Mouse (Mus musculus) mature B cell (primary cell): ENCODE results near the gene Cacna1c.

Experiments
- in situ Hi-C: fragments of 300-500 bp; cut with MboI; formaldehyde crosslinking; loops from 2 replicates; pipeline ENCODE4 v1.14.3; 2019

The Cacna1c gene

DNA sequence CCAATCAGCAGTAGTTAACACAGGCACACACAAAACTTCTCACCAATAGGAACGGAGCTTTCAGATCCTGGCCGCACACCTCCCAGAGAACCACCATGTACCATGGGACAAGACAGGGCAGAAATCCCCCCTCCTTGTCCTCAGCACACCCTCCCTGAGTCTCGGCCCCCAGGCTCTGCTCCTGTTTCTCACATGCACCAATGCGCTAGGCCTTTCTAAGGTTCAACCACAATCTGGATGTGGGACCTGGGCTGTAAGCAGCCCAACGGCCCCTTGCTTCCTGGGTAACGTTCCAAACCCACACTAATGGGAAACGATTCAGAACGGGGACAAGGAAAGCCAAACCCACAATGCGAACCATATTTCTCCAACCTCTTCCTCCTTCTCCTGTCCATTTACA, 237.7 kb downstream of the Cacna1c start:
- in situ Hi-C loops, result no loop called here

DNA sequence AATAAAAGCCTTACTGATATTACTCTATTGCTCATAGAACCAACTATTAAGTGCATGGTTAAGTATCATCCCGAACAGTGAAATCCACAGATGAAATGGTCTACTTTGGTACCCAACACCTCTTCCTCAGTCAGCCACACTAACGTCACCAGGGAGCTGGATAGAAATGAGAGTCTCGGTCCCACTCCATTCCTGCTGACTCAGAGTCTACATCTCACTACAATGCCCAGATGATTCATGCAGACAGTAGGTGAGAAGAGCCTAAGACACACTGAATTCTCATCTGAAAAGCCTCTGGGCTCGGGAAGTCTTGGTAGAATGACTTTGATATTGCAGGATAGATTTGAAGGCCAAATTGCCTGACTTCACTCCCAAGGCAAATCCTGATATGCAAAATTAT, 240.0 kb downstream of the Cacna1c start:
- in situ Hi-C loops, result no loop called here

DNA sequence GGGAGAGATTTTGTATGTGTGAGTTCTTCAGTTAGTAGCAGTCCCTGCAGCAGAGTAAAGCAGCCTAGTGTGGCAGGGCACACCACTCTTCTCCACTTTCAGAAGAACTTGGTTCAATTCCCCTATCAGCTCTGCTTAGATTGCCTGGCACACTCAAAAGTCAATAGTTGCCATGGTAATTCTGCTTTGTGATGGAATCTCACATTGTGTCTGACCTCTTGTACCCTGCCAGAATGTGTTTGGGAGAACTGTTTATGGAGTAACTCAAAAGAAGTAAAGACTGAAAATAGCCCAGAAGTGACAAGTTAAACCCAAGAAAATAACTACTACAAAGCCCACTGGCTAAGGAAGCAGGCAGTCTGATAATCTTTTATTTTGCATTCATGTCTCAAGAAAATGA, 240.4 kb downstream of the Cacna1c start:
- in situ Hi-C loops, result no loop called here

DNA sequence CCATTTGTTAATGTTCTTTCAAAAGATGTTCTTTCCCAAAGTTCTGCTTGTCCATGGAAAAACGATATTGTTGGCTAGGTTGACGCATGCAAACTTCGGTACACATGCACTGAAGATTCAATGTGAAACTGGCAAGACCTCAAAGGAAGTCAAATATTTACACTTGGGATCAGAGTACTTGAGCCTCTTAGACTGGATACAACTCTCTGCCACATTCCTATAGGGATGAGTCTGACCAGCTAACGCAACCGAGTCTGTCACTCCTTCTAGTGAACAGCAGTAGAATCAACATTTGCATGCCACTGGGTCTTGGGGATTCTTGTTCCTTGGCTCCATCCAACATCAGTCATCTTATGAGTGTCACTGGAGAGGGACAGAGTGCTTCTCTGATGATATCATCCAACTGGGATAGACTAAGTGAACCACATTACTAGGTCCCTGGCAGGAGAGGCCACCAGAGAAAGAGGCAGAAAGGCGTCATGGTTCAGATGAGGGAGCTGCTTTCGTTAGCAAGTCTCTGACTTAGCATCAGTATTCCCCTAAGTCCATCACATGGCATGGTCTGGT, 241.1 kb downstream of the Cacna1c start:
- in situ Hi-C loops, result no loop called here

- in situ Hi-C loops, result no loop called here
Observed at GRCm38 (mm10) chr6:118952377-118952776, 243.8 kb downstream of the Cacna1c start.

DNA sequence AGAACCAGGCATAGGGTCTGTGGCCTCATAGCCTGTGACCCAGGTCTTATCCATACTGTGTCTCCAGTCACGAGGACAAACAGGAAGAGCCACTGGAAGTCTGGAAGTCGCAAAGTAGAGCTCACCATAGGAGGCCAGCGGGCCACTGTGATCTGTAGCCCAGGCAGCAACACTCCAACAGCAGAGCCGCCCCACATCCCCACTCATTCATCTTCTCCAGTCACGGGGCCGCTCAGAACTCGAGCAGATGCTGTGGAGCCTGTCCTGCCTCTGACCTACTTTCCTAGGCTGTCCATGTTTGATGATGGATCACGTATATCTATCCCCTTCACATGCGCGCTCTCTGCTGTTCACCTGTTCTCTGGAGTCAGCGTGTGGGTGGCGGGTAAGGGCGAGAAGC, 246.0 kb downstream of the Cacna1c start:
- in situ Hi-C loops, result no loop called here

- in situ Hi-C loops, result no loop called here
Observed at GRCm38 (mm10) chr6:118947286-118947685, 248.9 kb downstream of the Cacna1c start.

DNA sequence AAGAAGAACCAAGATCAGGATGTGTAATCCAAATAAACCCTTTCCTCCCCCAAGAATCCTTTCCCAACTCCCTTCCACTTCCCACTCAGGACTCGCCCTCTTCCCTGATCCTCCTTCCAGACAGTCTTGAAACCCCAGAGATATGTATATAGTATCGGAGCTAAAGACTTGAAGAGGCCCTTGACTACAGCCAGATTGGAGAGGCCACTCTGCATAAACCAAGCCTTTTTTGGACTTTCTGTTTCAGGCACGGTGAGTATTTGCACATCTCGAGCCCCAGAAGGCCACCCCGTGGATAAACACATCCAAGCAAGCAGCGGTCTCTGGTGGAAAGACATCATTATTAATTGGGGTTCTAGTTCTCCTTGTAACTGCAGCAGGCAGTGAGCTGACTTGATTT, 249.6 kb downstream of the Cacna1c start:
- in situ Hi-C loops, result no loop called here

GRCm38 (mm10) chr6:118944093-118944492, 252.1 kb downstream of the Cacna1c start:
- in situ Hi-C loops, result no loop called here

GRCm38 (mm10) chr6:118941816-118942215, 254.4 kb downstream of the Cacna1c start:
- in situ Hi-C loops, result no loop called here

DNA sequence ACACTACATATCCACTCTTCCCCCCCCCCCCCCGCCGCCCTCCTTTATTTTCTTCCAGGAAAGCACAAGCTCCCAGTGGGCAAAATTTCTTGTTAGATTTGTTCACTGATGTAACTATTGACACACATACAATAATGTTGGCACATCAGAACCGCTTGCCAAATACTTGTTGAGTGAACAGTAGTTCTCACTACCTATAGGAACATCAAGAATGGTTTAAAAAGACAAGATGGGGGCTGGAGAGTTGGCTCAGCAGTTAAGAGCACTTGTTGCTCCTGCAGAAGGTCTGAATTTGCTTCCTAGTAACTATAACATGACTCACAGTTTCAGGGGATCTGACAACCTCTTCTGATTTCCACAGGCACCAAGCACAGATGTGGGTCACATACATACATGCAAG, 255.2 kb downstream of the Cacna1c start:
- in situ Hi-C loops, result no loop called here

DNA sequence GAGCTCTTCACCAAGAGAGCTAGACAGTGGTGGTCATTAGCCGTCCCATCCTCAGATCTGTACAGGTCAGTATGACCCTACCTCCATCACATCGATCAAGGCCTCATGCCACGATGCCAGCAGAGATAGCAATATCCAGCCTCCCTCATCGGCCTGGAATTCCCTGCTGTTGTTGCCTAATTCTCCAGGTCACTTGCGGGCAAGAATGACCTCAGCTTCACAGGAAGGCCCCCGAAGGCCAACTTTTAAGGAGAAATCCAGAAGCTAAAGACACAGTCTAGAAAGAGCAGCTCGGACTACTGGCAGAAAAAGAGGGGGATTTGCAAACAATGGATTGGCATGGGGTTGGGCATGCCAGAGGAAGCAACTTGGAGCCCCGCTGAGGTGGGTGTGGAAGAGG, 256.6 kb downstream of the Cacna1c start:
- in situ Hi-C loops, result no loop called here

DNA sequence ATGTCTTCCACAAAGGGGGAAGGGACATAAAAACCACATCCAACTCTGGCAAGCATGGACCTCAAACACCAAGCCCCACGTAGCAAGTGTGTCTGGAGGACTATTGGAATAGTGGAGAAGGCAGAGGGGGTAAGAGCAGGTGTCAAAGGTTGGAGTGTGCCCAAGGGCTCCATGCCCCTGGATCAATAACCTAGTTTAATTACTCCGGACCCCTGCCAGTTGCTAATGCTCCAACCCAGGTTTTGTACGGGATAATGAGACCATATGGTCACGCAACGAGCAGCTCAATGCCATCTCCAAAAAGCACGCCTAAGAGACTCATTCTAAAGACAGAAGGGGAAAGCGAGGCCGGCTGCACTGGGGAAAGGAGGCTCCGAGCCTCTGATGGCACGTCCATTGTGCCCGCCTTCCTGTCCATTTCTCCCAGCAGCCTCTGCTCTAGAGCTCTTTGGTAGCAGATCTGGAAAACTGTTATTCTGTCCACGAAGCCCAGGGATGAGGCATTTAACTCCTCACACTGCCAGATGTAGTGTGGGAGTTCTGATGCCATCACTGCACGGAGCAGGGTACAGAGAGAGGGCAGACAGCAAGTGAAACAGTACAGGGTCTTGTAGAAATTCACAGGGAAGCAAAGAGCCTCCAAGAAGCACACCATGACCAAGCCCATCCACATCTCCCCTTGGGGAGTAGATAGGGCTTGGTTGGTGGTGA, 257.7 kb downstream of the Cacna1c start:
- in situ Hi-C loops, result no loop called here

DNA sequence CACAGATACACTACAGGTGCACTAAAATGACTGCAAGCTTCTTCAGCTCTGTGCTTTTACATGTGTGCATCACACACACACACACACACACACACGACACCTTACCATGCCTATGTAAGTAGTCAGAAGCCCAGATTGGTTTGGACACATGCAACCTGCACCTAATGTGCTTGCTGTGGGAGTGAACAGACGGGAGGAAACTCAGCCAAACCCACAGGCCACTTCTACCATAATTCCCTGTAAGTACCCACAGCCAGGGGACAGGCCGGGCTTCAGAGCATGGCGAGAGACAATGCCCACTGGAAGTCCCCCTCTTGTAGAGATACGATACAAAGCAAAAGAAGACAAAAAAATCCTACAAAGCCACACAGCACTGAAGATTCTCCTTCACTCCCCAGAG, 258.7 kb downstream of the Cacna1c start:
- in situ Hi-C loops, result no loop called here

GRCm38 (mm10) chr6:118935520-118936415, 260.4 kb downstream of the Cacna1c start:
- in situ Hi-C loops, result no loop called here

- in situ Hi-C loops, result no loop called here
Observed at GRCm38 (mm10) chr6:118934243-118934902, 261.8 kb downstream of the Cacna1c start.

DNA sequence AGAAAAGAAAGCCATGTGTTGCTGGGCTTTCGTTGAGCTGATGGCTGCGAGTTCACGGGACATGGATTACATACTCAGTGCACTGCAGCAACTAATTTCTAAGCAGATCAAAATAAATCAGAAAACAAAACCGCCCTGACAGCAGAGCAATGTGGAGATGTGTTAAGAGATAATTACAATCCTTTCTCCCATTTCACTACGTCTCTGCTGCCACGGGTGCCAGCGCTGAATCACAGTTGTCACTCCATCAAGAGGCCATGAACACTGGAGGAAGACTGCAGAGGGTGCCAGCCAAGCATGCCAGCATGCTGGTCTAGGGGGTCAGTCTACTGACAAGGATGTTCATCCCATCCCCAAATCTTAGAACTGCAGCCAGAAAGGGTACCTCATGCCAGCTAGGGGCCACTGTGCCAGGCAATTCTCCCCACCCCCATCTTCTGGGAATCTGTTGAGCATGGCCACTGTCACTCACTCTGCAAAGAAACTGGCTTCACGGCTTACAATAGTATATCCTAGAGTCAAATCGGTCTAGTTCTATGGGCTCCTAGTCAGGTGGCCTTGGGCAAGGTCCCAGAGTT, 263.1 kb downstream of the Cacna1c start:
- in situ Hi-C loops, result no loop called here

GRCm38 (mm10) chr6:118932002-118932700, 264.1 kb downstream of the Cacna1c start:
- in situ Hi-C loops, result no loop called here

GRCm38 (mm10) chr6:118926669-118927068, 269.5 kb downstream of the Cacna1c start:
- in situ Hi-C loops, result no loop called here

- in situ Hi-C loops, result no loop called here
Observed at GRCm38 (mm10) chr6:118924426-118924825, 271.8 kb downstream of the Cacna1c start.

DNA sequence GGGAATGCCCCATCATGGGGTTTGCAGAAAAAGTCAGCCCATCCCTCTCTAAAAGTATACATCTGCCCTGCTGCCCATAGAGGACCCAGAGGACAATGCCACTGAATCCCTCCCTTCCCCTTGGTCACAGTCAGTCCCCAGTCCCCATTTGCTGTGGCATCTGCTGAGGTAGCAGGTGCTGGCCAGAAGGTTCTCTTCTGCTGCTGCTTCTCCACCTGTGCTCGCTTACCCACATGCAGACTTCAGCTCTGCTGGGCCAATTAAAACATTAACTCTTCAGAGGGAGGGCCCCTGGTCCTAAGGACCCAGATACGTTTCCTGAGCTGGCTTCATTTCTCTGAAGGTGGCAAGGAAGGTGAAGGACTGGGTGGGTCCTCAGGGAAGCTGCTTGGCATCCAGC, 272.3 kb downstream of the Cacna1c start:
- in situ Hi-C loops, result no loop called here
